ENCODE assay signal across 15 mouse cellular contexts in the genomic region with DNA sequence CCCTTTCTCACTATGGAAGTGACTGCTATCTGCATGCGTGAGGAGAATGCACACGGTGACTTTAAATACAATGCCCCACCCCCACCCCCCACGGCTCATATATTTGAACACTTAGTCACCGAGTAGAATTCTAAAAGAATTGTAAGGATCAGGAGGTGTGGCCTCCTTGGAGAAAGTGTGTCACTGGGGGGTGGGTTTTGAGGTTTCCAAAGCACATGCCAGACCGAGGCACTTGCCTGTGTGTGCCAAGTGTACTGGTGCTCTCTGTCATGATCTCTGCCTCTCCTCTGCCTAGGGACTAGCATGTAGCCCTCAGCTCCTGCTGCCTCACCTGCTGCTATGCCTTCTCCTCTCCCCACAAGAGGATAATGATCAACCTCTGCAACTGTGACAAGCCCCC. TPM values are rescaled to one million over a fixed set of nuclear protein-coding genes. Genes with fewer than 3 reads are reported as not detected.
DNase-seq lines count a peak whose midpoint lies in the region; ATAC-seq and TF ChIP-seq lines count a peak whose summit lies in the region.
"Had no signal": no experiment of that assay in that cellular context is flagged by ENCODE, and none has a peak within 500 bp of the region (broad histone marks: within the 10 kb centered on the region; RNA-seq: fewer than 3 reads in every experiment).

No protein-coding gene starts in this region.

- 0 out of 2 replicates have a peak, but pooled peaks have one; percentile 27 for ATAC-seq in hindbrain, embryonic 16.5 days
- ATAC-seq in hindbrain, embryonic 12.5 days (ENCODE audit: low FRiP score) = no peak
- 0 out of 2 replicates have a peak, but pooled peaks have one; percentile 11 for ATAC-seq in megakaryocyte progenitor cell, adult 5-6 weeks (replicated peaks; ENCODE audit: poor library complexity)

- peaks cover 32% of the 10 kb centered on the region for H3K36me3 ChIP-seq in hindbrain, embryonic 16.5 days (ENCODE audit: control insufficient read depth, insufficient read depth, low read length)
- peaks cover 60% of the 10 kb centered on the region for H3K36me3 ChIP-seq in hindbrain, embryonic 12.5 days
- H3K36me3 ChIP-seq in ES-Bruce4 (ENCODE audit: control insufficient read depth, insufficient read depth, low read length, poor library complexity, severe bottlenecking) = peaks cover 50% of the 10 kb centered on the region

- WGBS in hindbrain, embryonic 16.5 days = 56% methylated on average over 5 of the region's 5 CpGs
- 64% methylated on average over 5 of the region's 5 CpGs for WGBS in hindbrain, embryonic 12.5 days

- TF ChIP-seq POLR2A in ES-Bruce4 (IDR thresholded peaks at IDR 0.05; ENCODE audit: insufficient read depth, low read length) = no peak

- no peaks in the 10 kb centered on the region for H3K4me1 ChIP-seq in hindbrain, embryonic 16.5 days (ENCODE audit: control insufficient read depth, insufficient read depth, low read depth, low read length)
- H3K4me1 ChIP-seq in hindbrain, embryonic 12.5 days = no peaks in the 10 kb centered on the region
- no peaks in the 10 kb centered on the region for H3K4me1 ChIP-seq in ES-Bruce4 (ENCODE audit: control insufficient read depth, insufficient read depth, low read length)
- H3K4me1 ChIP-seq: liver, embryonic 15.5 days had no signal

- no peak overlapping the region for H3K4me2 ChIP-seq in hindbrain, embryonic 16.5 days (ENCODE audit: low read length)
- H3K4me2 ChIP-seq in hindbrain, embryonic 12.5 days (replicated peaks) = no peak overlapping the region
- H3K4me2 ChIP-seq: liver, embryonic 15.5 days had no signal

- DNase-seq in adrenal gland, adult 2 months = peak; percentile 32
- no peak for DNase-seq in adrenal gland, adult 18-20 months (ENCODE audit: low spot score in 2 of 2)
- DNase-seq in spleen, adult 18-20 months = no peak
- DNase-seq in left cerebral cortex, adult 8-10 months (ENCODE audit: low spot score in 2 of 2) = no peak
- DNase-seq: cerebellum, adult 11-12 months; heart, adult 18-20 months; kidney, postnatal 10 days; left cerebral cortex, postnatal 4 days; lung, postnatal 4 days; right cerebral cortex, postnatal 4 days had no signal

- no peak for TF ChIP-seq EP300 in ES-Bruce4 (IDR thresholded peaks at IDR 0.05; ENCODE audit: insufficient read depth, low read depth, low read length)

- no peak overlapping the region for H3K4me3 ChIP-seq in hindbrain, embryonic 16.5 days (ENCODE audit: low read length)
- H3K4me3 ChIP-seq in hindbrain, embryonic 12.5 days = no peak overlapping the region
- no peak overlapping the region for H3K4me3 ChIP-seq in ES-Bruce4 (ENCODE audit: low read depth, low read length)
- H3K4me3 ChIP-seq: liver, embryonic 15.5 days had no signal

- H3K27ac ChIP-seq in hindbrain, embryonic 16.5 days (ENCODE audit: low read depth, low read length) = no peak overlapping the region
- H3K27ac ChIP-seq in hindbrain, embryonic 12.5 days = no peak overlapping the region
- peak overlapping the region; percentile 85; the same call in 1 of the 2 replicates for H3K27ac ChIP-seq in ES-Bruce4 (ENCODE audit: insufficient read depth, low read length)
- H3K27ac ChIP-seq: liver, embryonic 15.5 days had no signal

- no peak overlapping the region for H3K9ac ChIP-seq in hindbrain, embryonic 16.5 days (ENCODE audit: low read depth, low read length)
- no peak overlapping the region for H3K9ac ChIP-seq in hindbrain, embryonic 12.5 days
- H3K9ac ChIP-seq in ES-Bruce4 (ENCODE audit: low read depth, poor library complexity, severe bottlenecking) = no peak overlapping the region
- H3K9ac ChIP-seq: liver, embryonic 15.5 days had no signal

- no peaks in the 10 kb centered on the region for H3K9me3 ChIP-seq in hindbrain, embryonic 16.5 days (ENCODE audit: control insufficient read depth, low read length)
- no peaks in the 10 kb centered on the region for H3K9me3 ChIP-seq in hindbrain, embryonic 12.5 days (replicated peaks)
- no peaks in the 10 kb centered on the region for H3K9me3 ChIP-seq in ES-Bruce4 (replicated peaks; ENCODE audit: control insufficient read depth, insufficient read depth, low read length, poor library complexity, severe bottlenecking)
- H3K9me3 ChIP-seq: liver, embryonic 15.5 days had no signal

- no peak for TF ChIP-seq CTCF in ES-Bruce4 (IDR thresholded peaks at IDR 0.05; ENCODE audit: low read depth, low read length)

- no peaks in the 10 kb centered on the region for H3K27me3 ChIP-seq in hindbrain, embryonic 16.5 days (replicated peaks; ENCODE audit: control insufficient read depth, insufficient read depth, low read length)
- H3K27me3 ChIP-seq in hindbrain, embryonic 12.5 days = no peaks in the 10 kb centered on the region
- no peaks in the 10 kb centered on the region for H3K27me3 ChIP-seq in ES-Bruce4 (ENCODE audit: control insufficient read depth, insufficient read depth, low read length, poor library complexity, severe bottlenecking)
- H3K27me3 ChIP-seq: liver, embryonic 15.5 days had no signal

RNA-seq across cellular contexts. Expression of gene Akirin2, which starts 31.7 kb away (rescaled TPM):
- total RNA-seq in adrenal gland, adult 2 months (2021) = 10 to 100 TPM; 74.8 to 78.0 TPM
- polyA plus RNA-seq in adrenal gland, adult 2 months (2012; rRNA removed) = 23.5 and 54.9 TPM in 2 replicates
- 10 to 100 TPM; 67.5 to 76.6 TPM for total RNA-seq in adrenal gland, adult 18-20 months (2021)
- polyA plus RNA-seq in hindbrain, embryonic 16.5 days (2015; fragmentation: Nextera tagmentation; extraction: Ambion mirVana) = 35.3 and 56.6 TPM in 2 replicates
- 139 and 147 TPM in 2 replicates for polyA plus RNA-seq in hindbrain, embryonic 12.5 days (2016; fragmentation: Nextera tagmentation; extraction: Ambion mirVana)
- 108 and 117 TPM in 2 replicates for polyA plus RNA-seq in ES-Bruce4 (2011; ENCODE audit: insufficient read depth, insufficient read length, low read depth, missing spikeins)
- total RNA-seq in megakaryocyte progenitor cell, adult 5-6 weeks (2015) = 48.9 and 56.4 TPM in 2 replicates
- total RNA-seq in megakaryocyte progenitor cell, adult 5-6 weeks (2017) = 43.6 and 45.2 TPM in 2 replicates
- 100 to 1,000 TPM in 2 of 4 experiments, 10 to 100 TPM in 2; 95.2 to 106 (median 99.5) TPM for total RNA-seq in left cerebral cortex, adult 8-10 months (2022)

RNA-seq across cellular contexts. Expression of gene Orc3, which starts 32.3 kb away (rescaled TPM):
- total RNA-seq in adrenal gland, adult 2 months (2021) = 10 to 100 TPM; 55.7 to 58.1 TPM
- polyA plus RNA-seq in adrenal gland, adult 2 months (2012; rRNA removed) = 5.3 and 8.2 TPM in 2 replicates
- 10 to 100 TPM; 48.4 to 48.9 TPM for total RNA-seq in adrenal gland, adult 18-20 months (2021)
- 71.0 and 76.9 TPM in 2 replicates for polyA plus RNA-seq in hindbrain, embryonic 16.5 days (2015; fragmentation: Nextera tagmentation; extraction: Ambion mirVana)
- 104 and 113 TPM in 2 replicates for polyA plus RNA-seq in hindbrain, embryonic 12.5 days (2016; fragmentation: Nextera tagmentation; extraction: Ambion mirVana)
- polyA plus RNA-seq in ES-Bruce4 (2011; ENCODE audit: insufficient read depth, insufficient read length, low read depth, missing spikeins) = 131 and 138 TPM in 2 replicates
- total RNA-seq in megakaryocyte progenitor cell, adult 5-6 weeks (2015) = 160 TPM in 2 replicates
- total RNA-seq in megakaryocyte progenitor cell, adult 5-6 weeks (2017) = 112 and 121 TPM in 2 replicates
- 10 to 100 TPM; 50.4 to 54.8 (median 53.0) TPM for total RNA-seq in left cerebral cortex, adult 8-10 months (2022)

RNA-seq across cellular contexts. Expression of gene Rars2, which starts 32.3 kb away (rescaled TPM):
- total RNA-seq in adrenal gland, adult 2 months (2021) = 10 to 100 TPM; 35.8 to 36.5 TPM
- polyA plus RNA-seq in adrenal gland, adult 2 months (2012; rRNA removed) = 3.3 and 3.9 TPM in 2 replicates
- 10 to 100 TPM; 31.7 to 31.9 TPM for total RNA-seq in adrenal gland, adult 18-20 months (2021)
- polyA plus RNA-seq in hindbrain, embryonic 16.5 days (2015; fragmentation: Nextera tagmentation; extraction: Ambion mirVana) = 47.4 and 49.4 TPM in 2 replicates
- polyA plus RNA-seq in hindbrain, embryonic 12.5 days (2016; fragmentation: Nextera tagmentation; extraction: Ambion mirVana) = 72.2 and 72.7 TPM in 2 replicates
- polyA plus RNA-seq in ES-Bruce4 (2011; ENCODE audit: insufficient read depth, insufficient read length, low read depth, missing spikeins) = 61.7 and 71.0 TPM in 2 replicates
- total RNA-seq in megakaryocyte progenitor cell, adult 5-6 weeks (2015) = 39.8 and 40.4 TPM in 2 replicates
- 42.6 and 60.1 TPM in 2 replicates for total RNA-seq in megakaryocyte progenitor cell, adult 5-6 weeks (2017)
- total RNA-seq in left cerebral cortex, adult 8-10 months (2022) = 10 to 100 TPM; 31.8 to 37.2 (median 35.3) TPM
